Comparison of ENCODE assay signal across 8 mouse cellular contexts in genomic region chr5:100030069-100030468, GRCm38 (mm10). TPM values are rescaled to one million over a fixed set of nuclear protein-coding genes. Genes with fewer than 3 reads are reported as not detected.
A peak's percentile ranks its signal among the peaks of the same experiment; 100 is the strongest.
DNase-seq lines count a peak whose midpoint lies in the region; ATAC-seq and TF ChIP-seq lines count a peak whose summit lies in the region.

No protein-coding gene starts in this region.

- peaks cover 2% of the 10 kb centered on the region; the same call in 1 of the 2 replicates for H3K4me1 ChIP-seq in limb, embryonic 14.5 days (ENCODE audit: control insufficient read depth, insufficient read depth, low read length)
- peaks cover 9% of the 10 kb centered on the region; the same call in 1 of the 2 replicates for H3K4me1 ChIP-seq in stomach, embryonic 16.5 days (ENCODE audit: control insufficient read depth, insufficient read depth, low read length)

- H3K4me3 ChIP-seq in limb, embryonic 14.5 days (replicated peaks; ENCODE audit: low read length) = no peak overlapping the region
- H3K4me3 ChIP-seq in stomach, embryonic 16.5 days (replicated peaks; ENCODE audit: low read length) = no peak overlapping the region

- no peaks in the 10 kb centered on the region for H3K9me3 ChIP-seq in limb, embryonic 14.5 days (ENCODE audit: control insufficient read depth, low read length)
- H3K9me3 ChIP-seq in stomach, embryonic 16.5 days (replicated peaks; ENCODE audit: control insufficient read depth, low read length) = no peaks in the 10 kb centered on the region

- no peak for TF ChIP-seq POLR2A in limb, embryonic 14.5 days (IDR thresholded peaks at IDR 0.05; ENCODE audit: borderline replicate concordance, extremely low read depth, insufficient read depth, insufficient read length)

- no peak overlapping the region for H3K4me2 ChIP-seq in limb, embryonic 14.5 days (replicated peaks; ENCODE audit: low read depth, low read length, severe bottlenecking)
- H3K4me2 ChIP-seq in stomach, embryonic 16.5 days (ENCODE audit: low read depth, low read length) = no peak overlapping the region

- intact Hi-C loops in heart, postnatal 25 days (cut with DNase I) = loop anchor here (5.0 kb wide), 1 partner anchor 103 kb away; no protein-coding TSS in a partner anchor

- no peak overlapping the region for H3K9ac ChIP-seq in limb, embryonic 14.5 days (ENCODE audit: low read depth, low read length, severe bottlenecking)
- no peak overlapping the region for H3K9ac ChIP-seq in stomach, embryonic 16.5 days (ENCODE audit: low read length)

- peak; percentile 31 for DNase-seq in heart, adult 8-10 months (ENCODE audit: low spot score)
- no peak for DNase-seq in heart, postnatal 25 days (ENCODE audit: low spot score)
- DNase-seq in right cerebral cortex, adult 2 months (ENCODE audit: low spot score in 2 of 2) = peak; percentile 43 to 47
- no peak for DNase-seq in right cerebral cortex, postnatal 36 days (ENCODE audit: low spot score in 2 of 2)
- peak; percentile 91 for DNase-seq in limb, embryonic 14.5 days (ENCODE audit: low spot score)
- no peak for DNase-seq in thymus, postnatal 36 days

- no peak overlapping the region for H3K27ac ChIP-seq in limb, embryonic 14.5 days (replicated peaks; ENCODE audit: low read depth, low read length)
- peak overlapping the region; percentile 14; the same call in 1 of the 2 replicates for H3K27ac ChIP-seq in stomach, embryonic 16.5 days (ENCODE audit: low read length)

- no peaks in the 10 kb centered on the region for H3K27me3 ChIP-seq in limb, embryonic 14.5 days (ENCODE audit: control insufficient read depth, insufficient read depth, low read length)
- H3K27me3 ChIP-seq in stomach, embryonic 16.5 days (ENCODE audit: control insufficient read depth, insufficient read depth, low read length) = no peaks in the 10 kb centered on the region

- peak; percentile 78 for ATAC-seq in limb, embryonic 14.5 days (ENCODE audit: low FRiP score, low read depth)
- ATAC-seq in stomach, embryonic 16.5 days (ENCODE audit: insufficient read depth, low FRiP score) = peak; percentile 86
- no peak for ATAC-seq in CD4-positive, CD25-positive, alpha-beta regulatory T cell, adult 4 months

- peaks cover 37% of the 10 kb centered on the region for H3K36me3 ChIP-seq in limb, embryonic 14.5 days (ENCODE audit: control insufficient read depth, insufficient read depth, low read length)
- peaks cover 19% of the 10 kb centered on the region for H3K36me3 ChIP-seq in stomach, embryonic 16.5 days (ENCODE audit: control insufficient read depth, insufficient read depth, low read length)

- WGBS in limb, embryonic 14.5 days = 13% methylated on average over 6 of the region's 6 CpGs
- WGBS in stomach, embryonic 16.5 days = 11% methylated on average over 6 of the region's 6 CpGs

RNA-seq across cellular contexts. Expression of gene Hnrnpdl, which starts 9.4 kb away (rescaled TPM):
- total RNA-seq in heart, adult 8-10 months (2022) = 10 to 100 TPM; 43.4 to 74.6 (median 60.0) TPM
- 10 to 100 TPM; 53.1 to 63.5 TPM for total RNA-seq in heart, postnatal 25 days (2021)
- 420 and 454 TPM in 2 replicates for polyA plus RNA-seq in limb, embryonic 14.5 days (2012; rRNA removed)
- 184 and 200 TPM in 2 replicates for polyA plus RNA-seq in limb, embryonic 14.5 days (2014; fragmentation: Nextera tagmentation; extraction: Ambion mirVana)
- 120 and 123 TPM in 2 replicates for polyA plus RNA-seq in stomach, embryonic 16.5 days (2015; fragmentation: Nextera tagmentation; extraction: Ambion mirVana)
- 100 to 1,000 TPM; 120 to 126 TPM for polyA plus RNA-seq in CD4-positive, CD25-positive, alpha-beta regulatory T cell, adult 4 months (2017; shearing (Covaris generic))

RNA-seq across cellular contexts. Expression of gene Enoph1, which starts 9.7 kb away (rescaled TPM):
- 1 to 10 TPM; 5.7 to 8.6 (median 8.3) TPM for total RNA-seq in heart, adult 8-10 months (2022)
- total RNA-seq in heart, postnatal 25 days (2021) = 1 to 10 TPM; 7.3 to 8.4 TPM
- polyA plus RNA-seq in limb, embryonic 14.5 days (2012; rRNA removed) = 50.5 and 52.1 TPM in 2 replicates
- polyA plus RNA-seq in limb, embryonic 14.5 days (2014; fragmentation: Nextera tagmentation; extraction: Ambion mirVana) = 39.1 and 42.8 TPM in 2 replicates
- 42.2 and 48.3 TPM in 2 replicates for polyA plus RNA-seq in stomach, embryonic 16.5 days (2015; fragmentation: Nextera tagmentation; extraction: Ambion mirVana)
- polyA plus RNA-seq in CD4-positive, CD25-positive, alpha-beta regulatory T cell, adult 4 months (2017; shearing (Covaris generic)) = 10 to 100 TPM; 30.4 to 31.8 TPM

RNA-seq across cellular contexts. Expression of gene 4930524J08Rik, which starts 51.2 kb away (rescaled TPM):
- 1 to 10 TPM in 2 of 4 experiments, under 1 TPM in 1, not detected in 1; 0.95 to 1.7 (median 1.5) TPM for total RNA-seq in heart, adult 8-10 months (2022)
- total RNA-seq in heart, postnatal 25 days (2021) = under 1 TPM; 0.60 to 0.95 TPM
- polyA plus RNA-seq in limb, embryonic 14.5 days (2012; rRNA removed) = 6.6 and 7.7 TPM in 2 replicates
- 2.0 and 2.4 TPM in 2 replicates for polyA plus RNA-seq in limb, embryonic 14.5 days (2014; fragmentation: Nextera tagmentation; extraction: Ambion mirVana)
- 0.69 and 1.4 TPM in 2 replicates for polyA plus RNA-seq in stomach, embryonic 16.5 days (2015; fragmentation: Nextera tagmentation; extraction: Ambion mirVana)
- not detected for polyA plus RNA-seq in CD4-positive, CD25-positive, alpha-beta regulatory T cell, adult 4 months (2017; shearing (Covaris generic))

RNA-seq across cellular contexts. Expression of gene Hnrnpd, which starts 51.3 kb away (rescaled TPM):
- total RNA-seq in heart, adult 8-10 months (2022) = 100 to 1,000 TPM in 1 of 4 experiments, 10 to 100 TPM in 3; 63.7 to 105 (median 80.0) TPM
- 10 to 100 TPM; 71.1 to 80.9 TPM for total RNA-seq in heart, postnatal 25 days (2021)
- 224 and 369 TPM in 2 replicates for polyA plus RNA-seq in limb, embryonic 14.5 days (2012; rRNA removed)
- polyA plus RNA-seq in limb, embryonic 14.5 days (2014; fragmentation: Nextera tagmentation; extraction: Ambion mirVana) = 168 and 184 TPM in 2 replicates
- polyA plus RNA-seq in stomach, embryonic 16.5 days (2015; fragmentation: Nextera tagmentation; extraction: Ambion mirVana) = 34.4 and 39.1 TPM in 2 replicates
- polyA plus RNA-seq in CD4-positive, CD25-positive, alpha-beta regulatory T cell, adult 4 months (2017; shearing (Covaris generic)) = 10 to 100 TPM; 28.6 to 54.5 TPM

Comparison
In these comparisons a context has a peak if more than half of its experiments do, and no peak if none do; other contexts are left out.
1. DNase-seq: peak in heart, adult 8-10 months (single experiment), right cerebral cortex, adult 2 months (2 of 2) and limb, embryonic 14.5 days (single experiment); none in heart, postnatal 25 days (single experiment), right cerebral cortex, postnatal 36 days (0 of 2) and thymus, postnatal 36 days (0 of 2).